Mouse (Mus musculus) gastrocnemius, postnatal 36 days (tissue): ENCODE results near the gene Aox4. TPM values are rescaled to one million over a fixed set of nuclear protein-coding genes. Genes with fewer than 3 reads are reported as not detected.

ENCODE experiments used
- DNase-seq, 2 experiments: peaks; one replicate each; pipeline ENCODE4 v3.0.0; 2022
- intact Hi-C: fragments of 180-260 bp; cut with DNase I; formaldehyde crosslinking; loops from one replicate; pipeline ENCODE4 v1.15.1; 2025
- long read RNA-seq, 2 experiments: library from polyadenylated mRNA; stranded (forward); transcript quantifications; one replicate each; pipeline ENCODE4 v2.0.0; 2021
- total RNA-seq, 2 experiments: library from RNA; stranded (reverse); gene quantifications; 2 replicates each; pipeline ENCODE4 v1.2.3; 2021

Aox4 gene
- under 1 TPM; 0.05 TPM for total RNA-seq
- long read RNA-seq, experiment 1, partial matches to known transcripts: 1 of 1 reads
- long read RNA-seq, experiment 1, other reads (novel, unspliced or antisense): 0 of 1 reads
- long read RNA-seq, experiment 2: 0 reads

GRCm38 (mm10) chr1:58210203-58210602, at the start of gene Aox4:
TSS of gene Aox4 (plus strand) at chr1:58210397.
- intact Hi-C loops: no loop called here
- no peak for DNase-seq

GRCm38 (mm10) chr1:58169893-58170292, 40.3 kb upstream of the Aox4 start:
- no peak for DNase-seq
- intact Hi-C loops: no loop called here

- intact Hi-C loops: no loop called here
- no peak for DNase-seq
These were observed 21.6 kb upstream of the Aox4 start for GRCm38 (mm10) chr1:58188514-58189175.

- intact Hi-C loops: no loop called here
- no peak for DNase-seq
These were observed 15.9 kb upstream of the Aox4 start for GRCm38 (mm10) chr1:58194317-58194716.

- intact Hi-C loops: no loop called here
- DNase-seq: no peak
These were observed 15.2 kb upstream of the Aox4 start for GRCm38 (mm10) chr1:58194988-58195387.

- DNase-seq: no peak
- intact Hi-C loops: no loop called here
These were observed 14.7 kb upstream of the Aox4 start for GRCm38 (mm10) chr1:58195541-58195940.

- intact Hi-C loops: no loop called here
- DNase-seq: no peak
These were observed 13.2 kb upstream of the Aox4 start for GRCm38 (mm10) chr1:58197023-58197422.

GRCm38 (mm10) chr1:58198386-58198785, 11.8 kb upstream of the Aox4 start:
- DNase-seq: no peak
- intact Hi-C loops: no loop called here

GRCm38 (mm10) chr1:58212805-58213204, 2.6 kb downstream of the Aox4 start:
- intact Hi-C loops: no loop called here
- no peak for DNase-seq

GRCm38 (mm10) chr1:58213838-58214237, 3.6 kb downstream of the Aox4 start:
- intact Hi-C loops: no loop called here
- no peak for DNase-seq

GRCm38 (mm10) chr1:58215353-58215752, 5.2 kb downstream of the Aox4 start:
- intact Hi-C loops: no loop called here
- DNase-seq: no peak

- intact Hi-C loops: no loop called here
- no peak for DNase-seq
These were observed 5.8 kb downstream of the Aox4 start for GRCm38 (mm10) chr1:58215956-58216532.

- no peak for DNase-seq
- intact Hi-C loops: no loop called here
These were observed 10.9 kb downstream of the Aox4 start for GRCm38 (mm10) chr1:58221070-58221469.

- no peak for DNase-seq
- intact Hi-C loops: no loop called here
These were observed 11.7 kb downstream of the Aox4 start for GRCm38 (mm10) chr1:58221879-58222278.

- intact Hi-C loops: no loop called here
- no peak for DNase-seq
These were observed 17.9 kb downstream of the Aox4 start for GRCm38 (mm10) chr1:58228086-58228485.

GRCm38 (mm10) chr1:58228916-58229315, 18.7 kb downstream of the Aox4 start:
- intact Hi-C loops: no loop called here
- DNase-seq: no peak

- intact Hi-C loops: no loop called here
- DNase-seq: no peak
These were observed 19.6 kb downstream of the Aox4 start for GRCm38 (mm10) chr1:58229774-58230173.

- intact Hi-C loops: no loop called here
- DNase-seq: no peak
These were observed 20.3 kb downstream of the Aox4 start for GRCm38 (mm10) chr1:58230542-58230941.

- intact Hi-C loops: no loop called here
- no peak for DNase-seq
These were observed 25.2 kb downstream of the Aox4 start for GRCm38 (mm10) chr1:58235405-58235804.

GRCm38 (mm10) chr1:58237527-58238299, 27.5 kb downstream of the Aox4 start:
- no peak for DNase-seq
- intact Hi-C loops: no loop called here

GRCm38 (mm10) chr1:58238440-58238839, 28.2 kb downstream of the Aox4 start:
- DNase-seq: no peak
- intact Hi-C loops: no loop called here

- intact Hi-C loops: no loop called here
These were observed 28.8 kb downstream of the Aox4 start for GRCm38 (mm10) chr1:58238961-58239360.

More at GRCm38 (mm10) chr1:58238961-58239360, 28.8 kb downstream of the Aox4 start:
- DNase-seq: no peak
